Mouse (Mus musculus): Measurements from ENCODE around the gene Dennd1a. TPM values are rescaled to one million over a fixed set of nuclear protein-coding genes. Genes with fewer than 3 reads are reported as not detected.

The Dennd1a gene
- polyA plus RNA-seq, 1 experiment from 2014 or later = 24.9 TPM

GRCm38 (mm10) chr2:38295939-38296338 lies 8.7 kb upstream of the Dennd1a start:
- no peaks in the 10 kb centered on the region for H3K27me3 ChIP-seq
- no peak for ATAC-seq (ENCODE audit: insufficient number of reproducible peaks, insufficient read depth, low FRiP score, low TSS enrichment, low read depth)
- no peak overlapping the region for H3K4me3 ChIP-seq (replicated peaks)
- WGBS = 92% methylated on average over 4 of the region's 4 CpGs
- no peaks in the 10 kb centered on the region for H3K4me1 ChIP-seq (replicated peaks)
- no peak overlapping the region for H3K4me2 ChIP-seq
- no peak overlapping the region for H3K9ac ChIP-seq (replicated peaks)
- no peaks in the 10 kb centered on the region for H3K36me3 ChIP-seq
- no peaks in the 10 kb centered on the region for H3K9me3 ChIP-seq
- no peak overlapping the region for H3K27ac ChIP-seq

- no peaks in the 10 kb centered on the region for H3K36me3 ChIP-seq
These were observed 4.3 kb upstream of the Dennd1a start for GRCm38 (mm10) chr2:38291526-38291925.

GRCm38 (mm10) chr2:38288226-38288625 lies 1.0 kb upstream of the Dennd1a start:
- Histone ChIP-seq H3K4me1 (replicated peaks) (peaks cover 16% of the 10 kb centered on the region), H3K36me3 (no peaks in the 10 kb centered on the region), H3K9me3 (no peaks in the 10 kb centered on the region), H3K27me3 (no peaks in the 10 kb centered on the region), H3K4me2 (0 out of 2 replicates have a peak overlapping the region, but pooled peaks have one; percentile 81), H3K27ac (no peak overlapping the region), H3K9ac (replicated peaks) (no peak overlapping the region), H3K4me3 (replicated peaks) (no peak overlapping the region)
- WGBS = 30% methylated on average over 2 of the region's 2 CpGs
- ATAC-seq (ENCODE audit: insufficient number of reproducible peaks, insufficient read depth, low FRiP score, low TSS enrichment, low read depth) = no peak

More at GRCm38 (mm10) chr2:38291526-38291925, 4.3 kb upstream of the Dennd1a start:
- Histone ChIP-seq H3K4me3 (replicated peaks) (no peak overlapping the region), H3K4me1 (replicated peaks) (peaks cover 7% of the 10 kb centered on the region), H3K27me3 (no peaks in the 10 kb centered on the region), H3K4me2 (no peak overlapping the region), H3K27ac (no peak overlapping the region), H3K9ac (replicated peaks) (no peak overlapping the region), H3K9me3 (no peaks in the 10 kb centered on the region)
- WGBS = 86% methylated on average over 1 of the region's 1 CpGs
- ATAC-seq (ENCODE audit: insufficient number of reproducible peaks, insufficient read depth, low FRiP score, low TSS enrichment, low read depth) = no peak

- H3K27ac ChIP-seq = peak overlapping the region; percentile 93; the same call in 1 of the 2 replicates
These were observed 807 bp downstream of the Dennd1a start for GRCm38 (mm10) chr2:38286433-38286732.

GRCm38 (mm10) chr2:38285781-38286432 lies 1.3 kb downstream of the Dennd1a start:
- peak overlapping the region; percentile 89; the same call in 1 of the 2 replicates for H3K9ac ChIP-seq (replicated peaks)
- ATAC-seq (ENCODE audit: insufficient number of reproducible peaks, insufficient read depth, low FRiP score, low TSS enrichment, low read depth) = no peak

More at GRCm38 (mm10) chr2:38286433-38286732, 807 bp downstream of the Dennd1a start:
- 6% methylated on average over 4 of the region's 4 CpGs for WGBS
- Histone ChIP-seq H3K4me1 (replicated peaks) (peaks cover 18% of the 10 kb centered on the region), H3K9me3 (no peaks in the 10 kb centered on the region), H3K27me3 (no peaks in the 10 kb centered on the region), H3K36me3 (no peaks in the 10 kb centered on the region), H3K4me3 (replicated peaks) (peak overlapping the region; percentile 81), H3K4me2 (peak overlapping the region; percentile 81), H3K9ac (replicated peaks) (peak overlapping the region; percentile 89)
- ATAC-seq (ENCODE audit: insufficient number of reproducible peaks, insufficient read depth, low FRiP score, low TSS enrichment, low read depth) = no peak

GRCm38 (mm10) chr2:38283961-38284360 lies 3.2 kb downstream of the Dennd1a start:
- H3K4me2 ChIP-seq = no peak overlapping the region
- no peak overlapping the region for H3K27ac ChIP-seq
- 81% methylated on average over 1 of the region's 1 CpGs for WGBS
- no peak overlapping the region for H3K4me3 ChIP-seq (replicated peaks)
- no peaks in the 10 kb centered on the region for H3K9me3 ChIP-seq
- no peak for ATAC-seq (ENCODE audit: insufficient number of reproducible peaks, insufficient read depth, low FRiP score, low TSS enrichment, low read depth)
- H3K27me3 ChIP-seq = no peaks in the 10 kb centered on the region
- peaks cover 18% of the 10 kb centered on the region for H3K4me1 ChIP-seq (replicated peaks)
- H3K36me3 ChIP-seq = no peaks in the 10 kb centered on the region
- no peak overlapping the region for H3K9ac ChIP-seq (replicated peaks)

More at GRCm38 (mm10) chr2:38285781-38286432, 1.3 kb downstream of the Dennd1a start:
- no peak overlapping the region for H3K27ac ChIP-seq
- peak overlapping the region; percentile 81 for H3K4me3 ChIP-seq (replicated peaks)
- peaks cover 18% of the 10 kb centered on the region for H3K4me1 ChIP-seq (replicated peaks)
- H3K36me3 ChIP-seq = no peaks in the 10 kb centered on the region
- no peaks in the 10 kb centered on the region for H3K9me3 ChIP-seq
- H3K4me2 ChIP-seq = peak overlapping the region; percentile 81
- H3K27me3 ChIP-seq = no peaks in the 10 kb centered on the region
- WGBS = 60% methylated on average over 4 of the region's 4 CpGs

- Histone ChIP-seq H3K27ac (no peak overlapping the region), H3K4me2 (no peak overlapping the region), H3K9ac (replicated peaks) (no peak overlapping the region), H3K4me1 (replicated peaks) (peaks cover 2% of the 10 kb centered on the region; the same call in 1 of the 2 replicates), H3K27me3 (no peaks in the 10 kb centered on the region), H3K9me3 (no peaks in the 10 kb centered on the region), H3K4me3 (replicated peaks) (no peak overlapping the region), H3K36me3 (no peaks in the 10 kb centered on the region)
- no peak for ATAC-seq (ENCODE audit: insufficient number of reproducible peaks, insufficient read depth, low FRiP score, low TSS enrichment, low read depth)
These were observed 6.8 kb downstream of the Dennd1a start for GRCm38 (mm10) chr2:38280376-38280775.

GRCm38 (mm10) chr2:38274973-38275372 lies 12.2 kb downstream of the Dennd1a start:
- no peaks in the 10 kb centered on the region for H3K36me3 ChIP-seq
- no peak overlapping the region for H3K9ac ChIP-seq (replicated peaks)
- no peak overlapping the region for H3K27ac ChIP-seq
- 70% methylated on average over 2 of the region's 2 CpGs for WGBS
- H3K4me1 ChIP-seq (replicated peaks) = no peaks in the 10 kb centered on the region; the same call in 1 of the 2 replicates
- H3K4me3 ChIP-seq (replicated peaks) = no peak overlapping the region
- H3K9me3 ChIP-seq = no peaks in the 10 kb centered on the region
- no peak overlapping the region for H3K4me2 ChIP-seq
- no peak for ATAC-seq (ENCODE audit: insufficient number of reproducible peaks, insufficient read depth, low FRiP score, low TSS enrichment, low read depth)
- no peaks in the 10 kb centered on the region for H3K27me3 ChIP-seq

GRCm38 (mm10) chr2:38263653-38264052 lies 23.5 kb downstream of the Dennd1a start:
- Histone ChIP-seq H3K4me3 (replicated peaks) (no peak overlapping the region), H3K27ac (no peak overlapping the region), H3K4me1 (replicated peaks) (0 out of 2 replicates have a peak, but pooled peaks cover 6% of the 10 kb centered on the region), H3K27me3 (no peaks in the 10 kb centered on the region), H3K9me3 (no peaks in the 10 kb centered on the region), H3K9ac (replicated peaks) (no peak overlapping the region), H3K36me3 (no peaks in the 10 kb centered on the region), H3K4me2 (no peak overlapping the region)
- 76% methylated on average over 2 of the region's 2 CpGs for WGBS
- no peak for ATAC-seq (ENCODE audit: insufficient number of reproducible peaks, insufficient read depth, low FRiP score, low TSS enrichment, low read depth)

- Histone ChIP-seq H3K9ac (replicated peaks) (no peak overlapping the region), H3K4me2 (no peak overlapping the region), H3K27me3 (no peaks in the 10 kb centered on the region), H3K9me3 (no peaks in the 10 kb centered on the region), H3K4me3 (replicated peaks) (no peak overlapping the region), H3K27ac (no peak overlapping the region), H3K36me3 (no peaks in the 10 kb centered on the region), H3K4me1 (replicated peaks) (0 out of 2 replicates have a peak, but pooled peaks cover 6% of the 10 kb centered on the region)
- ATAC-seq (ENCODE audit: insufficient number of reproducible peaks, insufficient read depth, low FRiP score, low TSS enrichment, low read depth) = no peak
These were observed 28.1 kb downstream of the Dennd1a start for GRCm38 (mm10) chr2:38259052-38259451.

GRCm38 (mm10) chr2:38237616-38238015 lies 49.6 kb downstream of the Dennd1a start:
- no peaks in the 10 kb centered on the region for H3K36me3 ChIP-seq
- H3K4me3 ChIP-seq (replicated peaks) = no peak overlapping the region
- peaks cover 18% of the 10 kb centered on the region; the same call in 1 of the 2 replicates for H3K4me1 ChIP-seq (replicated peaks)
- WGBS = 19% methylated on average over 1 of the region's 1 CpGs
- H3K9me3 ChIP-seq = no peaks in the 10 kb centered on the region
- H3K27ac ChIP-seq = no peak overlapping the region
- H3K4me2 ChIP-seq = no peak overlapping the region
- ATAC-seq (ENCODE audit: insufficient number of reproducible peaks, insufficient read depth, low FRiP score, low TSS enrichment, low read depth) = no peak
- H3K9ac ChIP-seq (replicated peaks) = no peak overlapping the region
- H3K27me3 ChIP-seq = no peaks in the 10 kb centered on the region

GRCm38 (mm10) chr2:38235593-38235992 lies 51.6 kb downstream of the Dennd1a start:
- 83% methylated on average over 2 of the region's 2 CpGs for WGBS
- Histone ChIP-seq H3K4me2 (no peak overlapping the region), H3K27me3 (no peaks in the 10 kb centered on the region), H3K4me3 (replicated peaks) (no peak overlapping the region), H3K36me3 (no peaks in the 10 kb centered on the region), H3K9ac (replicated peaks) (no peak overlapping the region), H3K27ac (no peak overlapping the region), H3K4me1 (replicated peaks) (peaks cover 18% of the 10 kb centered on the region; the same call in 1 of the 2 replicates), H3K9me3 (no peaks in the 10 kb centered on the region)
- no peak for ATAC-seq (ENCODE audit: insufficient number of reproducible peaks, insufficient read depth, low FRiP score, low TSS enrichment, low read depth)

All from limb, embryonic 12.5 days (tissue).